In the genomic region with DNA sequence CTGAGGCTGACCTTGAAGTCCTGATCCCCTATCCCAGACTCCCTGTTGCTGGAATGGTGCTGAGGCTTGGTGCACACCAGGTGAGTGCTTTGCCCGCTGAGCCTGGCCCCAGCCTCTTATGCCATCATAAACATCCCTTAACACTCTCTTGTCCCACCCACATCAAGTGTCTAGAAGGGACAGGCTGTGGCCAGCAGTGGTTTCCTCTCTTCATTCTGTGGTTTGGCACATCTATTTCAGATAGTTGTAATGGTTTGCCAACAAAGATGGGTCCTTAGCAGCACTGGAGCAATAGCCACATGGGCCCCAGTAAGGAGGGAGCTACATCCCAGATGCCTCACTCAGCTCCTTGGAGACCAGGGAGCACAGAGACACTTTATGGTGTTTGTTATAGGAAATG, we compare ENCODE assay signal across 20 mouse cellular contexts. TPM values are rescaled to one million over a fixed set of nuclear protein-coding genes. Genes with fewer than 3 reads are reported as not detected.
"Had no signal": no experiment of that assay in that cellular context is flagged by ENCODE, and none has a peak within 500 bp of the region (broad histone marks: within the 10 kb centered on the region; RNA-seq: fewer than 3 reads in every experiment).

No protein-coding gene starts in this region.

- ATAC-seq: intestine, embryonic 15.5 days; liver, postnatal 0 days; lung, postnatal 0 days; midbrain, embryonic 15.5 days had no signal

- DNase-seq: kidney, adult 11 months; kidney, adult 8-10 months; kidney, postnatal 10 days; kidney, postnatal 36 days; left cerebral cortex, postnatal 4 days; liver, postnatal 0 days; lung, embryonic 14.5 days; spleen, adult 18-20 months; thymus, adult 2 months; thymus, postnatal 14 days; thymus, postnatal 4 days had no signal

- H3K9me3 ChIP-seq: intestine, embryonic 15.5 days; kidney, embryonic 15.5 days; limb, embryonic 12.5 days; limb, embryonic 15.5 days; midbrain, embryonic 12.5 days; midbrain, embryonic 15.5 days had no signal

- H3K4me3 ChIP-seq: intestine, embryonic 15.5 days; kidney, embryonic 15.5 days; limb, embryonic 12.5 days; limb, embryonic 15.5 days; midbrain, embryonic 12.5 days; midbrain, embryonic 15.5 days had no signal

- H3K36me3 ChIP-seq: intestine, embryonic 15.5 days; kidney, embryonic 15.5 days; limb, embryonic 12.5 days; limb, embryonic 15.5 days; midbrain, embryonic 12.5 days; midbrain, embryonic 15.5 days had no signal

RNA-seq across cellular contexts. Expression of gene Atcay, which starts 24.3 kb away (rescaled TPM):
- polyA plus RNA-seq: liver, embryonic 11.5 days; liver, postnatal 0 days; lung, embryonic 14.5 days; lung, postnatal 0 days; macrophage had no signal
